ENCODE assay signal across 8 mouse cellular contexts in the genomic region with DNA sequence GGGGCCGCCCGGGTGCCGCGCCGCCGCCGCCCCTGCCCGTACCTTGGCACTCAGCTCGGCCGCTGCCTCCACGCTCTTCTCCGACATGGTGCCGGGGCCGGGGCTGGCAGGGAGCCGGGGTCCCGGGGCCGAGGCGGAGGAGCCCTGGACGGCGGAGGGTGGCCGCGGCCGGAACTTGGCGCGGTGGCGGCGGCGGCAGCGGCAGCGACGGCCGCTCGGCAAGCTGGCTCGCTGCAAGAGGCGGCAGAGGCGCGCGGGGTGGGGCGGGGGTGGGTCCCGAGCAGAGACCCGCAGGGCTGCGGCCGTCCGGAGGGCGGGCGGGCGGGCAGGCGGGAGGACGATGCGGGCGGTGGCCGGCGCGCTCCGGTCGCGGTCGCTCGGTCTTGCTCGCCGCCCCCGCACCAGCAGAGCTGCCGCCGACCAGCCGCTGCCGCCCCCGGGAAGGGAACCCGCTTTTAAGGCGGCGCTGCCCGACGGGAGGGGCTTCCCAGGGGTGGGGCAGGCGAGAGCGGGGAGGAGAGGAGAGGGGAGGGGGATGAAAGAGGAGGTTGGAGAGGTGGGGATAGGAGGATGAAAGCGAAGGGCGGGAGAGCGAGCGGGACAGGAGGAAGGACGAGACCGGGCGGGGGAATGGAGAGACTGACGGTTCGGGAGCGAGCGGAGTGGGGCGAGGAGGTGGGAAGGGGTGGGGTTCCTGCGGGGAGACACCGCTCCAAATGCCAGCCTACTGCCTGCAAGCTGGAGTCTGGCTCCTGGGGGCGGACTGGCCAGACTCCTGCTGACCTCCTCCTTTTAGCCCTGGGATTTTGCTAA. TPM values are rescaled to one million over a fixed set of nuclear protein-coding genes. Genes with fewer than 3 reads are reported as not detected.
DNase-seq lines count a peak whose midpoint lies in the region; ATAC-seq and TF ChIP-seq lines count a peak whose summit lies in the region.

No protein-coding gene starts in this region.

- peak; percentile 29; the same call in 1 of the 2 replicates for TF ChIP-seq EP300 in heart, adult 2 months (IDR thresholded peaks at IDR 0.05; ENCODE audit: insufficient read depth, low read depth, low read length)

- peak; percentile 98 for DNase-seq in 3134 (ENCODE audit: extremely low read depth, insufficient read length, low spot score)
- DNase-seq in adrenal gland, postnatal 10 days: peak; percentile 98
- DNase-seq in heart, adult 2 months: peak; percentile 93 to 94
- DNase-seq in kidney, adult 8-10 months: peak; percentile 92 to 96
- DNase-seq in limb, embryonic 14.5 days (ENCODE audit: low spot score): peak; percentile 92
- peak; percentile 48 for DNase-seq in splenic B cell, adult 2 months (ENCODE audit: low read depth, low spot score)

- under 1% methylated on average over 84 of the region's 89 CpGs for WGBS in embryonic facial prominence, embryonic 12.5 days
- 2% methylated on average over 88 of the region's 89 CpGs for WGBS in heart, adult 2 months
- WGBS in limb, embryonic 14.5 days: under 1% methylated on average over 30 of the region's 89 CpGs
- WGBS in midbrain, embryonic 16.5 days: under 1% methylated on average over 42 of the region's 89 CpGs

- peaks cover 47% of the 10 kb centered on the region for H3K4me1 ChIP-seq in embryonic facial prominence, embryonic 12.5 days
- peaks cover 12% of the 10 kb centered on the region for H3K4me1 ChIP-seq in heart, adult 2 months (ENCODE audit: control insufficient read depth, insufficient read depth, low read length)
- H3K4me1 ChIP-seq in limb, embryonic 14.5 days (ENCODE audit: control insufficient read depth, insufficient read depth, low read length): peaks cover 38% of the 10 kb centered on the region
- H3K4me1 ChIP-seq in midbrain, embryonic 16.5 days (ENCODE audit: control insufficient read depth, insufficient read depth, low read length): peaks cover 50% of the 10 kb centered on the region

- peak overlapping the region; percentile 100 for H3K9ac ChIP-seq in embryonic facial prominence, embryonic 12.5 days
- peak overlapping the region; percentile 99 for H3K9ac ChIP-seq in heart, adult 2 months (ENCODE audit: low read depth, low read length)
- H3K9ac ChIP-seq in limb, embryonic 14.5 days (ENCODE audit: low read depth, low read length, severe bottlenecking): peak overlapping the region; percentile 99
- peak overlapping the region; percentile 100 for H3K9ac ChIP-seq in midbrain, embryonic 16.5 days (ENCODE audit: low read depth, low read length)

- ATAC-seq in embryonic facial prominence, embryonic 12.5 days (ENCODE audit: insufficient number of reproducible peaks, insufficient read depth, low FRiP score, low TSS enrichment): peak; percentile 76
- ATAC-seq in limb, embryonic 14.5 days (ENCODE audit: low FRiP score, low read depth): peak; percentile 51
- peak; percentile 78 for ATAC-seq in midbrain, embryonic 16.5 days

- H3K27ac ChIP-seq in embryonic facial prominence, embryonic 12.5 days: peak overlapping the region; percentile 100
- peak overlapping the region; percentile 98 for H3K27ac ChIP-seq in heart, adult 2 months
- peak overlapping the region; percentile 99 for H3K27ac ChIP-seq in limb, embryonic 14.5 days (replicated peaks; ENCODE audit: low read depth, low read length)
- H3K27ac ChIP-seq in midbrain, embryonic 16.5 days (ENCODE audit: low read length): peak overlapping the region; percentile 100

- no peak for TF ChIP-seq CTCF in heart, adult 2 months (IDR thresholded peaks at IDR 0.05)

- intact Hi-C loops in heart, adult 2 months (cut with DNase I): loop anchor here (1.0 kb wide), 2 partner anchors 13 kb away; no protein-coding TSS in a partner anchor

- no peaks in the 10 kb centered on the region for H3K9me3 ChIP-seq in embryonic facial prominence, embryonic 12.5 days
- H3K9me3 ChIP-seq in limb, embryonic 14.5 days (ENCODE audit: control insufficient read depth, low read length): no peaks in the 10 kb centered on the region
- H3K9me3 ChIP-seq in midbrain, embryonic 16.5 days (replicated peaks; ENCODE audit: control insufficient read depth, low read length, poor library complexity, severe bottlenecking): no peaks in the 10 kb centered on the region

- H3K36me3 ChIP-seq in embryonic facial prominence, embryonic 12.5 days: peaks cover 20% of the 10 kb centered on the region
- no peaks in the 10 kb centered on the region for H3K36me3 ChIP-seq in heart, adult 2 months (ENCODE audit: control insufficient read depth, insufficient read depth, low read length)
- H3K36me3 ChIP-seq in limb, embryonic 14.5 days (ENCODE audit: control insufficient read depth, insufficient read depth, low read length): peaks cover 22% of the 10 kb centered on the region
- peaks cover 14% of the 10 kb centered on the region for H3K36me3 ChIP-seq in midbrain, embryonic 16.5 days (ENCODE audit: control insufficient read depth, insufficient read depth, low read length)
- no peaks in the 10 kb centered on the region for H3K36me3 ChIP-seq in splenic B cell, adult 2 months (ENCODE audit: control insufficient read depth, insufficient read depth, low read length, poor library complexity, severe bottlenecking)

- H3K4me3 ChIP-seq in embryonic facial prominence, embryonic 12.5 days: peak overlapping the region; percentile 93
- peak overlapping the region; percentile 90 for H3K4me3 ChIP-seq in heart, adult 2 months
- peak overlapping the region; percentile 92 for H3K4me3 ChIP-seq in limb, embryonic 14.5 days (replicated peaks; ENCODE audit: low read length)
- peak overlapping the region; percentile 93 for H3K4me3 ChIP-seq in midbrain, embryonic 16.5 days (ENCODE audit: low read depth, low read length)

- TF ChIP-seq POLR2A in heart, adult 2 months (IDR thresholded peaks at IDR 0.05; ENCODE audit: insufficient read depth, low read depth, low read length): peak; percentile 67
- peak; percentile 93; the same call in 1 of the 2 replicates for TF ChIP-seq POLR2A in limb, embryonic 14.5 days (IDR thresholded peaks at IDR 0.05; ENCODE audit: borderline replicate concordance, extremely low read depth, insufficient read depth, insufficient read length)

- peak overlapping the region; percentile 99 for H3K4me2 ChIP-seq in embryonic facial prominence, embryonic 12.5 days (replicated peaks)
- peak overlapping the region; percentile 98 for H3K4me2 ChIP-seq in limb, embryonic 14.5 days (replicated peaks; ENCODE audit: low read depth, low read length, severe bottlenecking)
- peak overlapping the region; percentile 74 for H3K4me2 ChIP-seq in midbrain, embryonic 16.5 days (ENCODE audit: low read length)

- H3K79me2 ChIP-seq in heart, adult 2 months (replicated peaks; ENCODE audit: control insufficient read depth, insufficient read depth, low read length): 0 out of 2 replicates have a peak, but pooled peaks cover 2% of the 10 kb centered on the region

- H3K27me3 ChIP-seq in embryonic facial prominence, embryonic 12.5 days: no peaks in the 10 kb centered on the region
- H3K27me3 ChIP-seq in heart, adult 2 months (ENCODE audit: control insufficient read depth, insufficient read depth, low read length): no peaks in the 10 kb centered on the region
- no peaks in the 10 kb centered on the region for H3K27me3 ChIP-seq in limb, embryonic 14.5 days (ENCODE audit: control insufficient read depth, insufficient read depth, low read length)
- no peaks in the 10 kb centered on the region for H3K27me3 ChIP-seq in midbrain, embryonic 16.5 days (ENCODE audit: control insufficient read depth, insufficient read depth, low read depth, low read length)
- H3K27me3 ChIP-seq in splenic B cell, adult 2 months (ENCODE audit: control insufficient read depth, insufficient read depth, low read length, poor library complexity, severe bottlenecking): no peaks in the 10 kb centered on the region

RNA-seq across cellular contexts. Expression of a gene that starts 2.2 kb away (rescaled TPM):
- total RNA-seq in adrenal gland, postnatal 10 days (2021): 100 to 1,000 TPM; 824 to 887 TPM
- polyA plus RNA-seq in embryonic facial prominence, embryonic 12.5 days (2016; fragmentation: Nextera tagmentation; extraction: Ambion mirVana): 390 and 395 TPM in 2 replicates
- 100 to 1,000 TPM; 154 to 163 TPM for total RNA-seq in heart, adult 2 months (2021)
- 547 and 614 TPM in 2 replicates for polyA plus RNA-seq in heart, adult 2 months (2012; rRNA removed)
- 1,126 and 1,778 TPM in 2 replicates for polyA plus RNA-seq in limb, embryonic 14.5 days (2012; rRNA removed)
- 306 and 353 TPM in 2 replicates for polyA plus RNA-seq in limb, embryonic 14.5 days (2014; fragmentation: Nextera tagmentation; extraction: Ambion mirVana)
- polyA plus RNA-seq in midbrain, embryonic 16.5 days (2015; fragmentation: Nextera tagmentation; extraction: Ambion mirVana): 700 and 743 TPM in 2 replicates

RNA-seq across cellular contexts. Expression of a gene that starts 6.2 kb away (rescaled TPM):
- total RNA-seq in adrenal gland, postnatal 10 days (2021): 1 to 10 TPM; 1.4 to 1.8 TPM
- polyA plus RNA-seq in embryonic facial prominence, embryonic 12.5 days (2016; fragmentation: Nextera tagmentation; extraction: Ambion mirVana): 3.1 and 4.1 TPM in 2 replicates
- under 1 TPM; 0.32 to 0.34 TPM for total RNA-seq in heart, adult 2 months (2021)
- 0.29 and 0.47 TPM in 2 replicates for polyA plus RNA-seq in heart, adult 2 months (2012; rRNA removed)
- 2.3 and 3.2 TPM in 2 replicates for polyA plus RNA-seq in limb, embryonic 14.5 days (2012; rRNA removed)
- polyA plus RNA-seq in limb, embryonic 14.5 days (2014; fragmentation: Nextera tagmentation; extraction: Ambion mirVana): 2.0 and 2.6 TPM in 2 replicates
- polyA plus RNA-seq in midbrain, embryonic 16.5 days (2015; fragmentation: Nextera tagmentation; extraction: Ambion mirVana): 2.5 and 3.9 TPM in 2 replicates

RNA-seq across cellular contexts. Expression of a gene that starts 13.5 kb away (rescaled TPM):
- total RNA-seq in adrenal gland, postnatal 10 days (2021): 100 to 1,000 TPM; 271 to 288 TPM
- 419 and 427 TPM in 2 replicates for polyA plus RNA-seq in embryonic facial prominence, embryonic 12.5 days (2016; fragmentation: Nextera tagmentation; extraction: Ambion mirVana)
- 100 to 1,000 TPM; 179 to 194 TPM for total RNA-seq in heart, adult 2 months (2021)
- polyA plus RNA-seq in heart, adult 2 months (2012; rRNA removed): 259 and 275 TPM in 2 replicates
- 407 and 471 TPM in 2 replicates for polyA plus RNA-seq in limb, embryonic 14.5 days (2012; rRNA removed)
- polyA plus RNA-seq in limb, embryonic 14.5 days (2014; fragmentation: Nextera tagmentation; extraction: Ambion mirVana): 355 and 380 TPM in 2 replicates
- polyA plus RNA-seq in midbrain, embryonic 16.5 days (2015; fragmentation: Nextera tagmentation; extraction: Ambion mirVana): 543 and 556 TPM in 2 replicates

RNA-seq across cellular contexts. Expression of a gene that starts 29.7 kb away (rescaled TPM):
- total RNA-seq in adrenal gland, postnatal 10 days (2021): 1 to 10 TPM; 3.8 to 4.0 TPM
- 0.09 and 0.39 TPM in 2 replicates for polyA plus RNA-seq in embryonic facial prominence, embryonic 12.5 days (2016; fragmentation: Nextera tagmentation; extraction: Ambion mirVana)
- under 1 TPM; 0.34 to 0.57 TPM for total RNA-seq in heart, adult 2 months (2021)
- 0.53 and 0.66 TPM in 2 replicates for polyA plus RNA-seq in heart, adult 2 months (2012; rRNA removed)
- polyA plus RNA-seq in limb, embryonic 14.5 days (2012; rRNA removed): 0.23 and 0.26 TPM in 2 replicates
- polyA plus RNA-seq in limb, embryonic 14.5 days (2014; fragmentation: Nextera tagmentation; extraction: Ambion mirVana): 0.10 and 0.51 TPM in 2 replicates
- 0.11 TPM in 1 of 2 replicates, not detected in the other for polyA plus RNA-seq in midbrain, embryonic 16.5 days (2015; fragmentation: Nextera tagmentation; extraction: Ambion mirVana)

RNA-seq across cellular contexts. Expression of a gene that starts 47.6 kb away (rescaled TPM):
- total RNA-seq in adrenal gland, postnatal 10 days (2021): 100 to 1,000 TPM; 122 to 129 TPM
- polyA plus RNA-seq in embryonic facial prominence, embryonic 12.5 days (2016; fragmentation: Nextera tagmentation; extraction: Ambion mirVana): 119 and 121 TPM in 2 replicates
- total RNA-seq in heart, adult 2 months (2021): 10 to 100 TPM; 83.2 to 99.8 TPM
- 208 and 238 TPM in 2 replicates for polyA plus RNA-seq in heart, adult 2 months (2012; rRNA removed)
- polyA plus RNA-seq in limb, embryonic 14.5 days (2012; rRNA removed): 215 and 251 TPM in 2 replicates
- 137 and 144 TPM in 2 replicates for polyA plus RNA-seq in limb, embryonic 14.5 days (2014; fragmentation: Nextera tagmentation; extraction: Ambion mirVana)
- polyA plus RNA-seq in midbrain, embryonic 16.5 days (2015; fragmentation: Nextera tagmentation; extraction: Ambion mirVana): 87.6 and 94.0 TPM in 2 replicates

Comparison
In these comparisons a context has a peak if more than half of its experiments do, and no peak if none do; other contexts are left out.
1. Peak in every context shown above with its lines: DNase-seq, ATAC-seq, H3K4me3 ChIP-seq and H3K27ac ChIP-seq.
2. DNase-seq: peak in every context shown above with its lines; median percentile 98 in 3134; 98 in adrenal gland, postnatal 10 days; 94 in kidney, adult 8-10 months; 94 in heart, adult 2 months; 92 in limb, embryonic 14.5 days; 48 in splenic B cell, adult 2 months.